Mouse (Mus musculus): Measurements from ENCODE around the gene Sdsl.

The Sdsl gene

GRCm38 (mm10) chr5:120493873-120494395 is 21.3 kb upstream of the Sdsl start:
- DNase-seq = no peak

GRCm38 (mm10) chr5:120493440-120493839 is 20.8 kb upstream of the Sdsl start:
- DNase-seq = no peak

GRCm38 (mm10) chr5:120492437-120492836 is 19.8 kb upstream of the Sdsl start:
- peak; percentile 38 to 57 for DNase-seq

- DNase-seq = peak; percentile 67 to 81
These were observed 18.1 kb upstream of the Sdsl start for GRCm38 (mm10) chr5:120490679-120491192.

GRCm38 (mm10) chr5:120487844-120488243 is 15.2 kb upstream of the Sdsl start:
- DNase-seq = no peak

GRCm38 (mm10) chr5:120483399-120483798 is 10.8 kb upstream of the Sdsl start:
- no peak for DNase-seq

GRCm38 (mm10) chr5:120481205-120481604 is 8.6 kb upstream of the Sdsl start:
- DNase-seq = no peak

GRCm38 (mm10) chr5:120479538-120479937 is 6.9 kb upstream of the Sdsl start:
- no peak for DNase-seq

- DNase-seq = no peak
These were observed 5.4 kb upstream of the Sdsl start for GRCm38 (mm10) chr5:120477993-120478392.

GRCm38 (mm10) chr5:120476296-120476695 is 3.7 kb upstream of the Sdsl start, which contains the start of gene Sds:
Gene Sds, plus strand, starts transcription at chr5:120476526.
- no peak for DNase-seq

GRCm38 (mm10) chr5:120475861-120476260 is 3.3 kb upstream of the Sdsl start:
- DNase-seq = no peak

GRCm38 (mm10) chr5:120473361-120473760 is 751 bp upstream of the Sdsl start:
- DNase-seq = no peak

GRCm38 (mm10) chr5:120471538-120471937 is 1.1 kb downstream of the Sdsl start:
- no peak for DNase-seq

GRCm38 (mm10) chr5:120468830-120469229 is 3.8 kb downstream of the Sdsl start:
- DNase-seq = no peak

- DNase-seq = no peak
These were observed 4.3 kb downstream of the Sdsl start for GRCm38 (mm10) chr5:120468336-120468735.

- peak in 1 of 2 experiments; percentile 39 for DNase-seq
These were observed 5.6 kb downstream of the Sdsl start for GRCm38 (mm10) chr5:120467026-120467425.

- DNase-seq = no peak
These were observed 6.8 kb downstream of the Sdsl start for GRCm38 (mm10) chr5:120465860-120466259.

- DNase-seq = peak; percentile 60 to 68
These were observed 7.5 kb downstream of the Sdsl start for GRCm38 (mm10) chr5:120465062-120465461.

GRCm38 (mm10) chr5:120464321-120464720 is 8.3 kb downstream of the Sdsl start:
- DNase-seq = no peak

- DNase-seq = no peak
These were observed 10.7 kb downstream of the Sdsl start for GRCm38 (mm10) chr5:120461902-120462301.

GRCm38 (mm10) chr5:120459133-120459532 is 13.5 kb downstream of the Sdsl start:
- no peak for DNase-seq

GRCm38 (mm10) chr5:120457628-120458027 is 15.0 kb downstream of the Sdsl start:
- peak; percentile 75 to 85 for DNase-seq

- DNase-seq = no peak
These were observed 15.6 kb downstream of the Sdsl start for GRCm38 (mm10) chr5:120456841-120457554.

GRCm38 (mm10) chr5:120456253-120456652 is 16.4 kb downstream of the Sdsl start:
- DNase-seq = no peak

All from cerebellum, postnatal 25 days (tissue).